Mouse (Mus musculus): Measurements from ENCODE around the gene Lrrc3c.

Lrrc3c gene

DNA sequence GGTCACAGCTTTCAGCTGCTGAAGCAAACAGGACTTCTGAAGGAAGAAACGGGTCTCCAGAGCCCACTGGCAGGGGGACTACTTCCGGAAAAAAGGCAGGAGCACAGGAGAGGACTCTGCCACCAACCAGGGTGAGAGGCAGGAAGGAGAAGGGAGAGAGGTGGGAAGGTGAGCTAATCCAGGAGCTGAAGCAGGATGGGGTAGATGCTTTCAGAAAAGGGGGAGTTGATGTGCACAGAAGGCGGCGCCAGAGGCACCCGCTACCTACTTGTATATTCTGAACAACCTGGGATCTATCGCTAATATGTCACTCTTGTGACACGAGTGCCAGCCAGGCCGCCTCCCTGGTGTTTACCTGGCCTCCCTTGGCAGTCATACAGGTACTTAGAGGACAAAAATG lies at the start of gene Lrrc3c:
TSS of gene Lrrc3c (plus strand) at position 301 of the 400 bp plus-strand sequence.
- DNase-seq (ENCODE audit: low spot score in 2 of 2), result no peak

DNA sequence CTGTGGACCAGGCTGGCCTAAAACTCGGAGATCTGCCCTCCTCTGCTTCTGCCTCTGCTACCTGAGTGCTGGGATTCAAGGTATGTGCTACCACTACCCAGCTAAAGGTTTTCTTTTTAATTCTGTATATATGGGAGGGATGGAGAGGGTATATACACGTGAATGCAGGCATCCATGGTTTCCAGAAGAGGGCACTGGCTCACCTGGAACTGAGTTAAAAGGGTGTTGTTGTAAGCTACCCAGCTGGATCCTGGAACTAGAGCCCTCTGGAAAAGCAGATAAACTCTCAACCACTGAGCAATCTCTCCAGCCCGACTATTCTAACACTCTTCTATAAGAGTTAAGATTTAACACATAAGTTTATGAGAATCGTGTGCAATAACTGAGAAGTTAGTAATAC lies 48.7 kb upstream of the Lrrc3c start:
- DNase-seq (ENCODE audit: low spot score in 2 of 2), result no peak

DNA sequence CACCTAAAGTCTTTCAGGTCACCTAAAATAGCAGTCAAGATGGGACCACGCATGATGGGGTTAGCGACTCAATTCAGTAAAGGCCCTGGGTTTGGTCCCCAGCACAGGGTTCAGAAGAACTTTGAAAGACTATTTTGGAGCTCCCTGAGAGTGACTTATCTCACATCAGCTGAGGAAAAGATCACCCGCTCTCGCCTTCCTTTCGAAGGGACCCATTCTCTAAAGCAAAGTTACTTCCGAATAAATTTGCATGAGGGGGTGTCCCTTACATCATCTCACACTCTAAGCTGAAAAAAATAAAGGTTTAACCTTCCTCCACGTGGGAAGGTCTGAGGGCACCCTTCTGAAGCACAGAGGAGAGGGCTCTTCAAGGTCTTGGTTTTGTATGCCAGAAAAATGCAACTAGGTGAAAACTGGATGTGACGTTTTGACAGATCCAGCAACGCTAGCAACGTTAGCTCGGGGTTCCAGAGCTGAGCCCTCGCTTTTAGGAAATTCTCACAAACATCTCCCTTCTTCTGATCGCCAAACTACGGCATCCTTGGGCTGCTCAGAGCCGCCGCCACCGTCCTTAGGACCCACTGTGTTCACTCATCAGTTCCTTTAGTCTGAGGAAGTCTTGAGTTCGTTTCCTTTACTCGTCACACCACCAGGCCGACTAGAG lies 47.6 kb upstream of the Lrrc3c start:
- DNase-seq (ENCODE audit: low spot score in 2 of 2), result no peak

DNA sequence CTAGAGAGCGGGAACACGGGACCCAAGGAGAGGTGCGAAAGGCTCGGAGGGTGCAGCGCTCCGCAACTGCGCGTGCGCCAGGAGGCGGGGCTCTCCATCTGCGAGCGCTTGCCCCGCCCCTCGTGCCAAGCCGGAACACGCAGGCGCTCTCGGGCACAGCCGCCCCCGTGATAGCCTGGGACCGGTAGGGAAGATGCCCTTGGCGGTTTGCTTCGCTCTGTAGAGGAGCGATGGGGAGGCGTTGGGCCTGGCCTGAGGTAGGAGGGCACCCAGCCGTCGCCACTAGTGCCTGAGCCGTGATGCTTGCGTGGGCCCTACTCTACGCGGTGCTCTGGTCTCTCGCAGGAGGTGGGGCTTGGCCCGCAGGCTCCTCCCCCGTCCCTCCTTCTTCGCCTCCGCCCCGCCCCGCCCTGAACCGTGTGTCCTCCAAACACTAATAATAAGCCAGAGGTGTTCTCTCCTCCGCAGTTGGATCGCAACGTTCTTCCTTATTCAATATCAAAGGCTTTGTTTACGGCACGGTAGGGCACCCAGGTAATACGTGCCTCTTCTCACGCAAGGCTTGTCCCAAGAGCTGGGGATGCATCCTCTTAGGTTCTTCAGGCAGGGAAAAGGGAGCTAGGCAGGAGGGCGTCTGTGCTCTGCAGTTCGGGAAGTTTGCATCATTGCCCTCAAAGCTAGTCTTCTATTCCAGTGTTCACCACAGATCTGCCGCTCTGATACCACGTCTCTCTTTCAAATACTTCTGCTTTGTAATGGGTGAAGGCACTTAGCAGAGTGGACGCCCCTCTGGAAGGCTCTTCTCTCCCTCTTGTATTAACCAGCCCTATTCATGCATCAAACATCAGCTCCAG lies 46.9 kb upstream of the Lrrc3c start, which contains the start of gene Zpbp2:
TSS of gene Zpbp2 (plus strand) at position 123 of the 854 bp plus-strand sequence.
- peak; percentile 89 to 92 for DNase-seq (ENCODE audit: low spot score in 2 of 2)

DNA sequence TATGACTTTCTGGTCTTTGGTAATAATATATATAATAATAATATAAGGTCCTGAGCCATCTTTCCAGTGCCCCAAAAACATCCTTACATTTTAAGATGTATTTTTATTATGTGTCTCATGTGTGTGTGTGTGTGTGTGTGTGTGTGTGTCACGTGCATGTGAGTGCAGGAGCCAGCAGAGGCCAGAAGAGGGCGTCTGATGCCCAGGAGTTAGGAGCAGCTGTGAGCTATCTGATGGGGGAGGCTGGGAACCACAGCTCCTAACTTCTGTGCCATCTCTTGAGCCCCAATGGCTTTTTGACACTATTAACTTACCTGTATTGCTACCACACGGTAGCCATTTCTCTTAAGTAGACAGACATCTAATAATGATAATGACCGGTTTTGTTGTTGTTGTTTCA lies 44.1 kb upstream of the Lrrc3c start:
- no peak for DNase-seq (ENCODE audit: low spot score in 2 of 2)

DNA sequence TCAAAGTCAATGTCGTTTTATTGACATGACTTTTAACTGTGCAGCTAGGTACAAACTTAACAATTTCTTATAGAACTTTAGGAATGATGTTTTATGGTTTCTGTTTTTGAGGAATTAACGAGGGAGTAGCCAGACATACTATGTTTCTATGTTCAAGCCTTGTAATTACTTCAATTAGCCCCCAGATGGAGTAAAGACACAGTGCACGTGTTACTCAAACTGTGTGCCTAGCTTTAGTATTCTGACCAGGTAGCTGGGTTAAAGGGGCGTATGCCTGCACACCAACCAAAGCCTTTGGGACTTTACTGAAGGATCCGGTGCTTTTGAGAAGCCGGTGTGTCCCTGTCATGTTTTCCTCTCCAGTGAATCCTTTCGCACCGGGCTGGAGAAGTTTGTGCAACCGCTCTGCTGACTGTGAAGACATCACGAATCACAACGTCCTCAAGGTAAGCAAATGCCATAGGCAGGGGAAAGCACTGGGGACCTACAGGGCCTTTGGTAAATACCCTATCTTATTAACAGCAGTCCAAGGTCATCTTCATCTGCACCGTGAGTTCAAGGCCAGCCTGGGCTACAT lies 42.9 kb upstream of the Lrrc3c start:
- no peak for DNase-seq (ENCODE audit: low spot score in 2 of 2)

DNA sequence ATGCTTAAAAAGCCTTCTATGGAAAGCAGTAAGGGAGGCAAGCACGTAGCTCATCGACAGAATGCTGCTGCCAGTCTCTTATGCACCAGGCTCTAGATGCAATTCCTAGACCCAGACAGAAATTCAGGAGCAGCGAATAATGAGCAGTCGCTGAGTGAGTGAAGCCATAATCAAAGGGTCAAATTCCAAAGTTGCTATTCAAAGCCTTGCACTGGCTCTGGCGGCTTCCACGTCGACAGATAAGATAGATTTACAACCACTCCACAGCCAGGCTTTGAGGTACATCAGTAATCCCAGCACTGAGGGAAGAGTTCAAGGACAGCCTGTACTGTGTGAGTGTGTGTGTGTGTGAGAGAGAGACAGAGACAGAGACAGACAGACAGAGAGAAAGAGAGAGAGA lies 37.1 kb upstream of the Lrrc3c start:
- no peak for DNase-seq (ENCODE audit: low spot score in 2 of 2)

DNA sequence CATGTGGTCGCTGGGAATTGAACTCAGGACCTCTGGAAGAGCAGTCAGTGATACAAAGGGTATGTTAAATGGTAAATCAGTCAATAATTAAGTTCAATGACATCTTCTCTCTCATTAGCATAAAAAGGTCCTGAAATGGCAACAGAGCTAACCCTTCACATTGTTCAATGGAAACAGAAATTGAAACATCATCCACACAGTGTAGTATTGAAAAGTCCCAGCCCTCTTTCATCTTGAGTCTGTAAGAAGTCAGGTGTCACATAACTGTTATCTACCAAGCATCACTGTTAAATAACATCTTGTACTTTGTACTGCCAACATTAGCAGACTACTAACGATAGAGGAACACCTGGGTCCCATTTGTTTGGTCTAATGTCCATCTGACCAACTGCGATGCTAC lies 35.1 kb upstream of the Lrrc3c start:
- no peak for DNase-seq (ENCODE audit: low spot score in 2 of 2)

DNA sequence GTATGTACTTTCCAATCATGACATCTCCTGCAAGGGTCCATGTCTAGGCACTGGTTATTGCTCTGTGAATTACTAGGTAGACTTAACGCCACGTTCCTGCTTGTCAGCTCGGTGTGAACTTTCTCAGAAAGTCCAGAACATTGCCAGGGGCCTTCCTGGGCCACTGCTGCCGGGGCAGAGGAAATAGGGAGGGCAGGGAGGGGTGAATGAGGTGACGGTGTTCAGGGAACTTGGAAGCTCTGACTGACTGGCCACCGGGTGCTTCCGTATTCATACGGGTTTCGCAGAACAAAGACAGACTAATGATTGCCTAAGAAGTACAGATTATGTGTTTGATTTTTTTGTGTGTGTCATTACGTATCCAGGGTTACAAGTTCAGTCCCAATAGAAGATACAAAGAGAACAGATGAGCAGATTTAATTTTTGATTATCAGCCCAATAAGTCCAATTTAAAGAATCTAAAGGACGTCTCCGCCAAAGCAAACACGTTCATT lies 34.1 kb upstream of the Lrrc3c start:
- DNase-seq (ENCODE audit: low spot score in 2 of 2), result no peak

DNA sequence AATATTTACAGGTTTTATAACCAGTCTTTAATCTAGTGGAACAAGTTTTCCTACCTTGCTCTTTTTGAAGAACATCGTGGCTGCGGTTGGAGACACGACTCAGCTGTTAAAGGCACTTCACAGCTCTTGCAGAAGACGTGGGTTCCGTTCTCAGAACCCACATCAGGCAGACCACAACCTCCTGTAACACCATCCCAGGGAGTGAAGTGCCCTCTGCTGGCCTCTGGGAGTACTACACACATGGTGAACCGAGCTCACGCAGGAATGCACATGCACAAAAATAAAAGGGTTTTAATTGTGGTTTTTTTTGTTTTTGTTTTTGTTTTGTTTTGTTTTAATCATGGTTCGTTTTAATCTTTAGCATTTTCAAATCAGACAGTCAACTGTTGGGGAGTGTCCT lies 29.8 kb upstream of the Lrrc3c start:
- DNase-seq (ENCODE audit: low spot score in 2 of 2), result no peak

DNA sequence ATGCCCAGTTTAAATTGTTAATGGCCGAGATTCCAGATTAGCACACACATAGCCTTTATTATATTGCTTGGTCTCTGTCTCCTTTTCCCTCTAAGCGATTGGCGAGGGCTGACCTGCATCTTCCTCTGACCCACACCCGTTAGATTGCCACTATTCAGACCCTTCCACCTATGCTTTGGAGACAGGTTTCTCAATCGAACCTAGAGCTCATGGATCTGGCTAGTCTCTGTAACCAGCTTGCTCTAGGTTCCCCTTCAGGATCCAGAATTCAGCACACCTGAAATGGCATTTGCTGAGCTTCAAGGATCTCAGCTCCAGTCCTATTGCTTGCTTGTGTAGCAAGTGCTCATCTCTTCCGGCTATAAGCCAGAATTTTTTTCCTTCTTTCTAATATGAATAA lies 28.6 kb upstream of the Lrrc3c start:
- no peak for DNase-seq (ENCODE audit: low spot score in 2 of 2)

DNA sequence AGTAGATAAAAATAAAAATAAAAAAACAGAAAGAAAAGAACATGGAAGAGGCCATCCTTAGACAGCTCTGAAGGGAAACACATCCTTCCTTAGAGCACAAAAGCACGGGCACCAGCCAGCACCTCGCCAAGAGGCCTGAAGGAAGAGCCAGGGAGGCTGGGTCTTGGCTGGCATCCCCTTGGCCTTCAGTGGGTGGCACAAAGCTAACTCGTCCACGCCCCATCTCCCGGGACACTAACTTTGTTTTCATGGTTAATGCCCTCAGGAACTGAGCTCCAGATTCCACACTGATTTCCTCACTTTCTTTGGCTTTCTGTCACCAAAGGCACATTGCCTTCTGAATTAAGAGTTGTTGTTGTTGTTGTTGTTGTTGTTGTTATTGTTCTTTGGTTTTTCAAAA lies 20.3 kb upstream of the Lrrc3c start:
- no peak for DNase-seq (ENCODE audit: low spot score in 2 of 2)

DNA sequence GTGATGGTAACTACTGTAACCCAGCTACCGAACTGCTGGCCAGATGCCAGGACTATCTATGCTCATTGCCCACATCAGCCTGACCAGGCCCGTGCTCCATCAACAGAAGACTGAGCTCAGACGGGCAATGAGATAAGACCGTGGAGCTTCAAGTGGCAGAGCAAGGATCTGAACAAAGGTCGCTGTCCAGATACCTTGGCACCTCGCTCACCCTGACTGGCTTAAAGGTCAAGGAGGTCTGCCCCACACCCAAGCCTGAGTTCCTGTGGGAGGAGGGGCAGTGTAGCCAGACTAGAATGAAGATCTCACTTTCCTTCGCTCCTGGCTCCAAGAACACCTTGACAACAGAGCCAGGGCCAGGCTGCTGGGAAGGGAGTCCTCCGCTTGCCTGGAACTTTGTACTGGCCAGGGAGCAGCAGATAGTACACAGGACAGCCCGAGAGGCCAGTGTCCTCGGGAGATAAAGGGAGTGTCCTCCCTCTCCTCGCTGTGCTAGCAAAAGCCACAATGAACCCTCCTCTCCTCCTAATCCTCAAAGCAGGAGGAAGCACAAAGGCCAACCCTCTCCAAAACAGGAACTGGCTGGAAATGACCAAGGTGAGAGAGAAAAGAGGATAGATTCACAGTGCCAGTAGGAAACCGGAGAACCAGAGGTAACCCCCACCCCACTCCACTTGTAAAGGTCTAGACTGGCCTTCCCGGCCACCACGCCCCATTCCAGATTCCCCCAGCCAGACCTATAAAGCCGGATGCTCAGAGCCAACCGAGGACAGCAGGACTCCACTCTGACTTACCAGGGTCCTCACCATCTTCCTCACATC lies 17.6 kb upstream of the Lrrc3c start:
- no peak for DNase-seq (ENCODE audit: low spot score in 2 of 2)

DNA sequence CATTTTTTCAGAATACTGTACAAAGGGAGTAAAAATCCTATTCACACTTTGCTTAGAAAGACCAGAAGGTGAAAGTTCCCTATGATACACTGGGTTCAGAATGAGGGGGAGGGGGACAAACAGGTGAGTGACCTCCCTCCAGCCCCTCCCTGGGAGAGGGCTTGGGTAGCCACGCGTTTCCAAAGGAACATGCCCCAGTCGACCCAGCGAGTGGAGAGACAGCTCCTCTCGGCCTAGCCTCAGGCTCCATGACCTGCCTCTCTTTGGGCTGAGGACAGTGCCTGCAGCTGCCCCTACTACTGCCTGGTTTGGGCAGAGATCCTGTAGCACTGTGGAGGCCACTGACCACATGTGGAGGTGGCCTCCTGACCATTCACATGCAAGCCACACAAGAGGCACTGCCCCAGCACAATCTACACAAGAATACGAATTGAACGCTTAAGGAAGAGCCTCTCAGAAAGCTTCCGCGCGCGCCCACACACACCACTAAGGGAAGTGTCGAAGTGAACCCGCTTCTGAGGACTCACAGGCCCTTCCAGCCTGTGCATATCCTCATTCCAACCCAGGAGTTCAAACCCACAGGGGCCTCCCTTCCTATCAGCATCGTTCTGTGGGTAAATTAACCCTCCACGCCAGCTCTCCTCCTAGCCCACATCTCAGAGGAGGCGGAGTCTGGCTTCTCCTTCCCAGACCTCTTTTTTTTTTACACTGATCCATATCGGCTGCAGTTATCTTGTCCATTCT lies 16.6 kb upstream of the Lrrc3c start:
- no peak for DNase-seq (ENCODE audit: low spot score in 2 of 2)

DNA sequence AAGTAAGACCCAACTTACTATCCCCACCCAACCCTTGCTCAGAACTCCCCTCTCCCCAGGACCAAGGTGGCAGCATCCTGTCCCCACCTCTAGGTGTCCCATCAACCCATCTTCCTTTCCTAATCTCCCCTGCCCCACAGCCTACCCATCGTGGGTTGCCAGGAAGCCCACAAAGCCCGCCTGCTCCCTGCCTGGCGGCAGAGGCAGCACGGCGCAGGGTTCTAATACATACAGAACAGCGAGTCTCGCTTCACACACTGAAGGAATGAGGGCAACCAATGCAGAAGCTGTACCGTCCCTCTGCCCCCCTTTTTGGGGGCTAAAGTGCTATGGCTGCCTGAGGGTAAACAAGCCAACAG lies 16.1 kb upstream of the Lrrc3c start:
- DNase-seq (ENCODE audit: low spot score in 2 of 2), result no peak

DNA sequence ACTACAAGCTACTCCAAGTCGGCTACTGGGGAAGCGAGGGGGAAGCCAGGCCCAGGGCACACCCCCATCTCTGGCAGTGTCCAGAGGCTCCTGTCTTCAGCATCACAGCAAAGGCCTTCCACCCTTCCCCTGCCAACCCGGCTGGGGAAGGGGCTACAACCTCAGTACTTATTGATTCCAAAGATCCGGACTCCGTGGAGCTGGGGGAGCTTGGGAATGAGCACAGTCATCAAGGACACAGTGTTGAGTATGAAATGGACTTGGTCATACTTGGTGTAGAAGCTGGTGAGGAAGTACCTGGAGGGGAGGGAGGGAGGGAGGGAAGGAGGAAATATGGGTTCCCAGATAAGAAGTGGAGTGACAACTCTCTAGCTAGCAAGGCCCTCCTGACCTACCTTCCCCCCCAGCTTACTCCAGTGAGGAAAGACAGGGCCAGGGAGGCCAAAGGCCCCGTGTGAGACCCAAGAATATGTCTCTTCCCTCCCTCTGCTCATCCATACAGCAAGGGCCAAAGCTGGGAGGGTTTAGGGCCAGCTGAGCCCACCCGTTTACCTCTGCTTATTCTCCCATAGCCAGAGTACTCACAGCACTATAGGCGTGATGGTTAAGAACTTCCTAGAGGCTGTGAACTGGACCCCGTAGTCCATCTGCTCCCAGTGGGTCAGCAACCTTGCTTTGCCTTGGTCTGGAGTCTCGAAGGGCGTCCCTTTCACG lies 15.4 kb upstream of the Lrrc3c start:
- no peak for DNase-seq (ENCODE audit: low spot score in 2 of 2)

DNA sequence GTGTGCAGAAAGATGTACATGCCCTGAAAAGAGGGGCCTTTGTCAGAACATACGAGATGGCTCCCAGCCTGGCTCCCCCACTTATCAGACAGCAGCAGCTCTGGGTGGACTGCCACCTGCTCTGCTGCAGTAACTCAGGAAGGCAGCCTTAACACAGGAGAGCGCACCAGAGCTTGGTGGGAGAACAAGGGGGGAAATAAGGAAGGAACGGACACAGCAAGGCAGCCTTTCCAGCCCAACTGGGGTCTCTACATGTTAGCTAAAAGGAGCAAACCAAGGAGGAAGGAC lies 14.9 kb upstream of the Lrrc3c start:
- DNase-seq (ENCODE audit: low spot score in 2 of 2), result no peak

DNA sequence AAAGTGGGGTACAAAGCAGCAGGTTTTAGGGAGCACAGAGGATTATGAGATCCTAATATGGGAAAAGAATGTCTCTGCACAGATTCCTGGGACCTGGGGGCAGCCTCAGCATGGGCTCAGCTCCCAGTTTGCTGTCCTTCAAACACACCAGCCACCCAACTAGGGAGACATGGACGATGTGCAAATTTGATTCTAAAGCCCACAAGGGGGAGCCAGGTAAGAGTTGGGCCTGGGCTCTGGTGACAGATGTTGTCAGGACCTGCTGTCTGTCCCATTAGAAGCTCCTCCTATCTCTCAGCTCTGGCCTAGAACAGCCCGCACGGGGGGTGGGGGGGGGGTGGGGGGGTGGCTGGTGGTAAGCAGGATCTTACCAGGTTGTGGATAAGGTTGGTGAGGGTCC lies 14.5 kb upstream of the Lrrc3c start:
- no peak for DNase-seq (ENCODE audit: low spot score in 2 of 2)

DNA sequence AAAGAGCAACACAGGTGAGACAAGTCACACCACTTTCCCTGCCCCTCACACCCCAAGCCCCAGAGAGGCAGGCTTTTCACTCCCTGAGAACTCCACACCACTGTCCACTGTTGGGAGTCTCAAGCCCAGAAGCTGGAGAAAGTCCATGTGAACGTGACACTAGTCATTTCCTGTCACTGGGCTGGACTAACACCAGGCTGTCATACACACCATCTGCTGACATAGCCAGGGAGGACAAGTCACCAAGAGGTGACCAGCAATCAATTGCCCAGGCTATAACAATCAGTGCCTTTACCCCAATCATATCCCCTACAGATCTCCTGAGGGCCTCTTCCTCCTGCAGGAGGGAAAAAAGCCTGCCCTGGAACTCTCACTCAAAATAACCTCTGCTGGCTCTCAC lies 13.9 kb upstream of the Lrrc3c start:
- no peak for DNase-seq (ENCODE audit: low spot score in 2 of 2)

DNA sequence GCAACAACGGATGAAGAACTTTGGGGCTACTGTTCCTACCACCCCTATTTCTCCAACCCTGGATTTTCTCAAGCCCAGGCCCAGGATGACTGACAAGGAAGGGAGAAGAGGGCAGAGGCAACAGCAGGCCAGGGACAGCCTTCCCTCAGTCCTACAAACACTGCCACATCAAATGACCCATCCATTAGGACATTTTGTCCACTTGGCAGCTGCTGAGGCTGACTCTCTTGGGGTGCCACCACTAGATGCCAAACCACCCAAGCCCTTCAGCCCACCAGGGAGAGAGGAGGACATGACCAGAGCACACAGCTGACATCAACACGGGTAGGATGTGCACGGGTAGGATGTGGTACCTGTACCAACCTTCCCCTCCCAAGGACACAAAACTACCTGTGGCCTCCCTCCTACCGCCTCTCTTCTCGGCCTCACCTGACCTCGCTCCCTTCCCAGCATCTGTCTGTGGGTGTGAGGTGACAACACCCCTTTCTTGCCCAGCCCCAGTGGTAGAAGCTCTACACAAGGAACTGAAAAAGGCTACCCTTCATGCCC lies 13.4 kb upstream of the Lrrc3c start:
- no peak for DNase-seq (ENCODE audit: low spot score in 2 of 2)

Measured in right cerebral cortex, adult 2 months (tissue).